13 mouse cellular contexts compared by ENCODE assay signal in genomic region chr4:139878443-139878842, GRCm38 (mm10). TPM values are rescaled to one million over a fixed set of nuclear protein-coding genes. Genes with fewer than 3 reads are reported as not detected.
DNase-seq lines count a peak whose midpoint lies in the region; ATAC-seq and TF ChIP-seq lines count a peak whose summit lies in the region.
"Had no signal": no experiment of that assay in that cellular context is flagged by ENCODE, and none has a peak within 500 bp of the region (broad histone marks: within the 10 kb centered on the region; RNA-seq: fewer than 3 reads in every experiment).

No protein-coding gene starts in this region.

- no peak for TF ChIP-seq POLR2A in brain, embryonic 14.5 days (IDR thresholded peaks at IDR 0.05; ENCODE audit: borderline replicate concordance, extremely low read depth, insufficient read depth, insufficient read length, poor library complexity, severe bottlenecking)

- H3K27me3 ChIP-seq in hindbrain, embryonic 11.5 days (ENCODE audit: control insufficient read depth, insufficient read depth, low read length), result no peaks in the 10 kb centered on the region
- H3K27me3 ChIP-seq in hindbrain, embryonic 12.5 days, result peaks cover 7% of the 10 kb centered on the region
- H3K27me3 ChIP-seq: limb, embryonic 15.5 days had no signal

- ATAC-seq in hindbrain, embryonic 11.5 days (ENCODE audit: low FRiP score), result no peak
- no peak for ATAC-seq in hindbrain, embryonic 12.5 days (ENCODE audit: low FRiP score)
- ATAC-seq in frontal cortex, adult (ENCODE audit: low TSS enrichment), result no peak

- no peaks in the 10 kb centered on the region for H3K4me1 ChIP-seq in hindbrain, embryonic 11.5 days (replicated peaks; ENCODE audit: control insufficient read depth, insufficient read depth, low read length)
- H3K4me1 ChIP-seq in hindbrain, embryonic 12.5 days, result no peaks in the 10 kb centered on the region
- H3K4me1 ChIP-seq: limb, embryonic 15.5 days had no signal

- intact Hi-C loops in left cerebral cortex, postnatal 4 days (cut with DNase I), result loop anchor here (10.0 kb wide), 2 partner anchors 496 to 666 kb away; no protein-coding TSS in a partner anchor

- H3K36me3 ChIP-seq in hindbrain, embryonic 11.5 days (ENCODE audit: control insufficient read depth, insufficient read depth, low read length), result no peaks in the 10 kb centered on the region
- no peaks in the 10 kb centered on the region for H3K36me3 ChIP-seq in hindbrain, embryonic 12.5 days
- H3K36me3 ChIP-seq: limb, embryonic 15.5 days had no signal

- no peak overlapping the region for H3K4me3 ChIP-seq in hindbrain, embryonic 11.5 days (ENCODE audit: low read depth, low read length)
- H3K4me3 ChIP-seq in hindbrain, embryonic 12.5 days, result no peak overlapping the region
- H3K4me3 ChIP-seq: limb, embryonic 15.5 days had no signal

- TF ChIP-seq CTCF in brain, embryonic 14.5 days (IDR thresholded peaks at IDR 0.05; ENCODE audit: borderline replicate concordance, extremely low read depth, insufficient read depth, insufficient read length), result peak; percentile 60; the same call in 1 of the 2 replicates

- peak; percentile 25 for DNase-seq in hindbrain, embryonic 11.5 days (ENCODE audit: low spot score)
- DNase-seq in left cerebral cortex, postnatal 4 days, result peak; percentile 41
- DNase-seq in left cerebral cortex, adult 18-20 months (ENCODE audit: low spot score in 2 of 2), result no peak
- DNase-seq in MN1 (ENCODE audit: low spot score), result peak; percentile 19
- peak; percentile 82 for DNase-seq in brain, embryonic 14.5 days (ENCODE audit: low read depth)
- DNase-seq: gastrocnemius, postnatal 10 days; lung, postnatal 4 days; spleen, adult 18-20 months had no signal

- no peak overlapping the region for H3K4me2 ChIP-seq in hindbrain, embryonic 11.5 days (replicated peaks; ENCODE audit: low read depth, low read length)
- no peak overlapping the region for H3K4me2 ChIP-seq in hindbrain, embryonic 12.5 days (replicated peaks)
- H3K4me2 ChIP-seq: limb, embryonic 15.5 days had no signal

- H3K27ac ChIP-seq in hindbrain, embryonic 11.5 days (ENCODE audit: low read depth, low read length), result no peak overlapping the region
- H3K27ac ChIP-seq in hindbrain, embryonic 12.5 days, result no peak overlapping the region
- H3K27ac ChIP-seq: limb, embryonic 15.5 days had no signal

- 76% methylated on average over 4 of the region's 4 CpGs for WGBS in hindbrain, embryonic 11.5 days
- 68% methylated on average over 4 of the region's 4 CpGs for WGBS in hindbrain, embryonic 12.5 days

- no peaks in the 10 kb centered on the region for H3K9me3 ChIP-seq in hindbrain, embryonic 11.5 days (ENCODE audit: control insufficient read depth, low read length)
- H3K9me3 ChIP-seq in hindbrain, embryonic 12.5 days (replicated peaks), result no peaks in the 10 kb centered on the region
- H3K9me3 ChIP-seq: limb, embryonic 15.5 days had no signal

- no peak overlapping the region for H3K9ac ChIP-seq in hindbrain, embryonic 11.5 days (ENCODE audit: low read depth, low read length)
- H3K9ac ChIP-seq in hindbrain, embryonic 12.5 days, result no peak overlapping the region
- H3K9ac ChIP-seq: limb, embryonic 15.5 days had no signal

RNA-seq across cellular contexts. Expression of gene Pax7, which starts 45.1 kb away (rescaled TPM):
- polyA plus RNA-seq in hindbrain, embryonic 11.5 days (2014; fragmentation: Nextera tagmentation; extraction: Ambion mirVana), result 2.2 and 2.7 TPM in 2 replicates
- 1.1 and 1.6 TPM in 2 replicates for polyA plus RNA-seq in hindbrain, embryonic 12.5 days (2016; fragmentation: Nextera tagmentation; extraction: Ambion mirVana)
- under 1 TPM in 1 of 2 experiments, not detected in 1; 0.06 TPM for total RNA-seq in left cerebral cortex, postnatal 4 days (2021)
- total RNA-seq in left cerebral cortex, adult 18-20 months (2021), result not detected
- polyA plus RNA-seq in brain, embryonic 14.5 days (2012; rRNA removed), result 6.8 and 12.2 TPM in 2 replicates
- polyA plus RNA-seq: heart, embryonic 14.5 days; intestine, embryonic 14.5 days had no signal

Comparison
In these comparisons a context has a peak if more than half of its experiments do, and no peak if none do; other contexts are left out.
1. DNase-seq: peak in hindbrain, embryonic 11.5 days (single experiment), left cerebral cortex, postnatal 4 days (single experiment), MN1 (single experiment) and brain, embryonic 14.5 days (single experiment); none in left cerebral cortex, adult 18-20 months (0 of 2).